Mouse (Mus musculus) kidney, postnatal 25 days (tissue): Measurements from ENCODE around the gene Rbfox2.
A peak's percentile ranks its signal among the peaks of the same experiment; 100 is the strongest.

Source experiments
- DNase-seq, 2 experiments: peaks; one replicate each; pipeline ENCODE4 v3.0.0; 2021; ENCODE audit warnings: mixed read lengths in 2 of 2

The Rbfox2 gene

GRCm38 (mm10) chr15:77225858-77226257 lies 80.9 kb downstream of the Rbfox2 start:
- no peak for DNase-seq

GRCm38 (mm10) chr15:77225274-77225673 lies 81.5 kb downstream of the Rbfox2 start:
- peak; percentile 47 to 59 for DNase-seq

- no peak for DNase-seq
Measured at GRCm38 (mm10) chr15:77220833-77221232, 86.0 kb downstream of the Rbfox2 start.

DNA sequence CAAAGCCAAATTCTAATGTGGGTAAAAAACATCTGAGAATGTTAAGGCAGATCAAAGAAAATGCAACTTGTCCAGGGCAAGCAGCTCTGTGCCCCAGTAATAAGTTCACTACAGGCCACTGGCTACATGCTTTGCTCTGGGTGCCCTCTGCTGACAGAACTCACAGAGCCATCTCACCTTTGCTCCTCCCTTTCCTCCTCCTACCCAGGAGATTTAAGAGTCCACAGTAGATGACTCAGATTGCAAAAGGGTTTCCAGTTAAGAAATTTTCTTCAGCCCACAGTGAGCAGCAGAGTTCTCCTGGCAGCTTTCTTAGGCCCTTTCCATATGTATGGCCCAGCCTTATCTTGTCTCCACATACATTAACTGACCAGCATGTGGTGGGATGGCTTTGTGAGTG lies 86.7 kb downstream of the Rbfox2 start:
- DNase-seq = peak; percentile 77 to 82

GRCm38 (mm10) chr15:77219571-77219970 lies 87.2 kb downstream of the Rbfox2 start:
- DNase-seq = no peak

GRCm38 (mm10) chr15:77218007-77218406 lies 88.8 kb downstream of the Rbfox2 start:
- no peak for DNase-seq

DNA sequence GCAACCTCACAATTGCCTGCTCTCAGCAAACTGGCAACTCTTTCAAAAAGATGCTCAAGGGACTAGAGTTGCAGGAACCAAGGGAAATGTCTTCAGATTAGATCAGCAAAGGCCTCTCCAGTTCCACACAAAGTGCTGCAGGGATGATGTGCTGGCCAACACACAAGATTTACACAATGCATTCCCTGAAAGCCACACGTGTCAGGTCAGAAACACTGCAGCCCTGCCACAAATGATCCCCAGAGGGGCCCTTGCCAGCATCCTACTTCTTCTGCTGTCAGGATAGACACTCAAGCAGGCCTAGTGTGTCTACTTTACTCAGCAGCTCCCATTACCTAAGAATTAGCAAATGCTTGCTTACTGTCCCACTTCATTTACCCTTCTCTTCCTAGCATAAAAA lies 89.3 kb downstream of the Rbfox2 start:
- DNase-seq = peak in 1 of 2 experiments; percentile 36

GRCm38 (mm10) chr15:77216704-77217103 lies 90.1 kb downstream of the Rbfox2 start:
- DNase-seq = peak in 1 of 2 experiments; percentile 32

DNA sequence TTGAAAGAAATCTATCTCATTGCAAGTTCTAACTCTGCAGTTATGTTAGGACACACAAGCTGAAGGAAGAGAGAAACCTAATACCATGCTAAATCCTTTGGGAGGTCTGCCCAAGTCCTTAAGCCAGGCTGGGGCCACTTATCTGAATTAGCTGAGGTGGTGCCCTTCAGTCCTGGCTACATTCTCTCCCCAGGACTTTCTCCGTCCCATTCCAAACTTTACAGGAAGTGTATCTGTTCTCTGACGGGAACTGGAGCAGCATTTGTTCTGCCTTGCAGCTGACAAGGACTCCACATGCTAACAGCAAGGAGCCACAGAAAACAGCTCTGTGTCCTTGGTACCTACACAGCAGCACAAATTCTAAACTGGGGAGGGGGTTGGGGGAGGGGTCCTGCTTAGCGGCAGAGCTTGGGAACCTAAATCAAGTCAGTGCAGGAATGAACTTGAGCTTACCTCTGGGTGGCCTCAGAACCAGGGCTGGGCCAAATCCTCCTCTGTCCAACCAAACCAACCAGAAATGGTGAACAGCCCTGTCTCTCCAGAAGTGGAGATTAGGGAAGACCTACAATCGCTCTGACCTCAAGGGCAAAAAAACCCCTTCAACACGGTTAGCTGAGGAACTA lies 91.5 kb downstream of the Rbfox2 start:
- no peak for DNase-seq

DNA sequence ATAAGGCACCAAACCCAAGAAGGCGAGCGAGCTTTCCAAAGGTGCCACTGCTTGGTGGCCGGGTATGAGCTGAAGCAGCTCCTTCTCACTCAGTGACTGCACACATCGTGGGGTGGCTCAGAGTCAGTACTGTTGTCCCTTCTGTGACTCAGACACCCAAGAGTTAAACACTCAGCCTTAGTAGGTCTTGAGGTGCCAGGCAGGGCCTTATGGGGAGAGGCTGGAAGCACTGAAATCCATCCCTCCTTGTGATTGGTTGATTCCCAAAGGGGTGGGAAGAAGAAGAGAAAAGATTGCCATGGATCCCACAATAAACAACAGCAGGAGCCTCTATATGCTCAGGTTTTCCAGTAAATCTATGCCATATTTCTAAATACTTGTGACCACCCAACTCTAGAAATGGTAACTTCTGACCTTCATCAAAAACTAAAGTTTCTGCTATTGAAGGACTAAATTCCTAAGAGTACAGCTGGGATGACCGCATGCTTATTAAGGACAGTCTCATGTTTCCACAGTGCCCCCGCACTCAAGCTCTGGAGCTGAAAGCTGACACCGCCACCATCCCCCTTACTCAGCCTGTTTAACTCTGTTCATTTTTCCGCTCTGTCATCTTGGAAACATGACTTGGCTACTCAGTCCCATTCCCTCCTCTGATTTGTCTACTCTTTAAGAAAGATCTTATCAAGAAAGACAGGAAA lies 92.2 kb downstream of the Rbfox2 start:
- peak in 1 of 2 experiments; percentile 44 for DNase-seq

DNA sequence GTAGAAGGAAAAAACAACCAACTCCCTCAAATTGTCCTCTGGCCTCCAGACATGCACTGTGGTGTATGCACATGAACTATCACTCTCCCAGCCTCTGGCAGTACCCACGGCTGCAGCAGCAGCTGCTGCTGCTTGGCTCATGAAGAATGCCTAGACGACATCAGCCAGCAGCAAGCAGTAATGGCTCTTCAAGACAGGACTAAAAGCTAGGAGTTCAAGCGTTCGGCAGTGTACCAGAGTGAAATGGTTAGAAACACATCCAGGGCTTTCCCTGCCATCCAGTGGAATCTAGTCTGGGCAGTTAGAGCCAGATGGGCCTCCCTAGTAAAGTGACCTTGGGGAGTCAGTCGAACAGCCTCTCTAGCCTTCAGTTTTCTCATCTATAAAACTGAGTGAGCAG lies 93.0 kb downstream of the Rbfox2 start:
- DNase-seq = peak; percentile 25 to 70

GRCm38 (mm10) chr15:77212818-77213217 lies 94.0 kb downstream of the Rbfox2 start:
- peak in 1 of 2 experiments; percentile 41 for DNase-seq

- no peak for DNase-seq
Measured at GRCm38 (mm10) chr15:77212217-77212757, 94.5 kb downstream of the Rbfox2 start.

- no peak for DNase-seq
Measured at GRCm38 (mm10) chr15:77206996-77207395, 99.8 kb downstream of the Rbfox2 start.

- DNase-seq = peak in 1 of 2 experiments; percentile 31
Measured at GRCm38 (mm10) chr15:77204951-77205350, 101.9 kb downstream of the Rbfox2 start.

DNA sequence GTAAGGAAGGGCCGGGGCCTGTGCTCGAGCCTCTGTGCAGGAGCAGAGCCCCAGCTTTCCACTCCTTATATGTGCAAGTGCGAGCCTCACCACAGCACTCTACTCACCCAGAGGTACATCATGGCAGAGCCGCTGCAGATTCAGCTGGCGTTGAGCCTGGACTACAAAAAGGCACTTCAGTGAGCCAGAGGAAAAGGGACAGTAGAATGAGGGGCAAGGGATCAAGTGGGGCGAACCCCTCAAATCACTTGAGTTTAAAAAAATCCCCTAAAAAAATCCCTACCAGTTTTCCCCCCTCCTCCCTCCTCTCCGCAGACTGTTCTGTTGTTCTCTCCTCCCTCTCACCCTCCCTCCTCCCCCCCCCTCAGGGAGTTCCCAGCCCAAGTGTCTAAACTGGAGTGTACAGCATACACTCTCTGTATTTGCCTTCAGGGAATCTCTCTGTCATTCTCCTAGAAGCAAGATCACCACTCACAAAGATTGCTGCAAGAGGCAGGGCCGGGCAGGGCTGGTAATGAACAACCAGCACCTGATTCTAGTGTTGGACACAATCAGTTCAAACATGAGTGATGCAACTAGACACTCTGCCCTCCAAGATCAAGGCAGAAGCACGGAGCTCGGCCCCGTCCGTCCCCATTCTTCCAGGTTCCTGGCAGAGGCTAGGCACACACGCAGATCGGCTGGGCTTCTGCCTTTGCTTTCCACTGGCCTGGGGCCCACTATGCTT lies 103.4 kb downstream of the Rbfox2 start:
- DNase-seq = peak; percentile 62 to 85

DNA sequence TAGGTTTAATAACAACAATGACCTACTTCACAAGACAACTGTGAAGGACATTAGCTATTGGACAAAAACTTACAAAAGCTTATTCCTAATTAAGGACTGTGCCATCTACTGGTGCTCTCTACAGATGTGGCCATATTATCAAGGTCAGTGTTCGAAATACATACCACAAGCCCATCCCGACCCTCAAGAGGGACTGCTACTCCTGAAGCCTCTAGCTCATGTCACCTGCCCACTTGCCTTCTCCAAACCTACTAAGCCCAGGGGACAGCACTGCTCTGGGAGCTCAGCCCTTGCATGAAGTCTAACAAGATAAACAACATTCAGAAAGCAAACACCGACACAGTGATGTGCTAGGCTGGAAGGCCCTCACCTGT lies 103.9 kb downstream of the Rbfox2 start:
- DNase-seq = no peak

GRCm38 (mm10) chr15:77202223-77202622 lies 104.6 kb downstream of the Rbfox2 start:
- DNase-seq = peak; percentile 88 to 90

DNA sequence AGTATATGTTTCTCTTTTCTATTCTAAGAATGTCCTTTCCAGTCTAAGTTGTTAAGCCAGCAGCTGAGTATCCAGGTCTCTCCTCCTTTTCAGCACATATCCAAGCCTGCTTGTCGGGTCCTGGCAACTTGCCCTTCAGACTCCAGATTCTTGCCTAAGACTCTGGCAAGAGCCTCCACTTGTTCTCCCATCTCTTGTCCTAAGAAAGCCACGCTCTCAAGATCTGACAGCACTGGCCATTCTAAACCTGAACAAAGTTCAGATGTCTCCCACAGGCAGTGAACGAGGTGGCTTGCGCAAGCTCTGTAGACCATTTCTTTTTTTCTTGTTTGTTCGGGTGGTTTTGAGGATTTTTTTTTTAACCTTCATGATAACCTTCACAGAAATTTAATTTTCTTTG lies 110.0 kb downstream of the Rbfox2 start:
- peak; percentile 88 to 92 for DNase-seq

- DNase-seq = no peak
Measured at GRCm38 (mm10) chr15:77196001-77196400, 110.8 kb downstream of the Rbfox2 start.

- DNase-seq = peak in 1 of 2 experiments; percentile 38
Measured at GRCm38 (mm10) chr15:77192154-77192935, 114.5 kb downstream of the Rbfox2 start.

DNA sequence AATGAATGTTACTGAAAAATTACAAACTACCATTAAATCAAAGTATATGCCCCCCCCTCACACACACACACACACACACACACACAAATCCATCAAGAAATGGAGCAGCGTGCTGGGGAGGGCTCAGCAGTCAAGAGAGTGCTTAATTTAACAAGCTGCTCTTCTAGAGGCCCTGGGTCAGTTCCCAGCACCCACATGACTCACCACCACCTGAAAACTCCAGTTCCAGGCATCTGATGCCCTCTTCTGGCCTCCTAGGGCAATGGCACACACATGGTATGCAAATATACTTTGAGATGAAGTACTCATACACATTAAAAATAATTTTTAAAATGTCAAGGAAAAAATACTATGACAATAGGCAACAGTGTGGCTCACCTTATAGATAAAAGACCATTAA lies 120.7 kb downstream of the Rbfox2 start:
- DNase-seq = no peak

GRCm38 (mm10) chr15:77185614-77186013 lies 121.2 kb downstream of the Rbfox2 start:
- DNase-seq = peak; percentile 39 to 59
